Comparison of ENCODE assay signal across 9 mouse cellular contexts in genomic region chr4:129261196-129261595, GRCm38 (mm10). TPM values are rescaled to one million over a fixed set of nuclear protein-coding genes. Genes with fewer than 3 reads are reported as not detected.
A peak's percentile ranks its signal among the peaks of the same experiment; 100 is the strongest.
DNase-seq lines count a peak whose midpoint lies in the region; ATAC-seq and TF ChIP-seq lines count a peak whose summit lies in the region.
"Had no signal": no experiment of that assay in that cellular context is flagged by ENCODE, and none has a peak within 500 bp of the region (broad histone marks: within the 10 kb centered on the region; RNA-seq: fewer than 3 reads in every experiment).

Gene C77080 (minus strand): TSS chr4:129261404.

- H3K36me3 ChIP-seq in limb, embryonic 11.5 days (ENCODE audit: control insufficient read depth, insufficient read depth, low read length), result no peaks in the 10 kb centered on the region
- H3K36me3 ChIP-seq: lung, embryonic 15.5 days had no signal

- intact Hi-C loops in left cerebral cortex, adult 2 months (cut with DNase I), result loop anchor here (5.0 kb wide), 1 partner anchor 34 kb away; no protein-coding TSS in a partner anchor
- intact Hi-C loops in left cerebral cortex, postnatal 4 days (cut with DNase I), result no loop called here

- no peak within 1 kb of the TSS for H3K4me2 ChIP-seq in limb, embryonic 11.5 days (ENCODE audit: low read depth, severe bottlenecking)
- H3K4me2 ChIP-seq: lung, embryonic 15.5 days had no signal

- 33% methylated on average over 3 of the region's 4 CpGs for WGBS in cerebellum, adult 2 months
- WGBS in limb, embryonic 11.5 days, result 14% methylated on average over 3 of the region's 4 CpGs

- H3K9me3 ChIP-seq in limb, embryonic 11.5 days (ENCODE audit: control insufficient read depth, low read length), result no peaks in the 10 kb centered on the region
- H3K9me3 ChIP-seq: lung, embryonic 15.5 days had no signal

- H3K27ac ChIP-seq in cerebellum, adult 2 months (ENCODE audit: insufficient read depth, low read length), result no peak within 1 kb of the TSS
- H3K27ac ChIP-seq in left cerebral cortex, adult 2 months, result no peak within 1 kb of the TSS
- H3K27ac ChIP-seq in limb, embryonic 11.5 days (replicated peaks; ENCODE audit: low read depth, low read length), result no peak within 1 kb of the TSS
- H3K27ac ChIP-seq: lung, embryonic 15.5 days had no signal

- H3K9ac ChIP-seq in limb, embryonic 11.5 days (ENCODE audit: low read length), result peak within 1 kb of the TSS; percentile 19; the same call in 1 of the 2 replicates
- H3K9ac ChIP-seq: lung, embryonic 15.5 days had no signal

- peaks cover 23% of the 10 kb centered on the region for H3K4me1 ChIP-seq in cerebellum, adult 2 months (ENCODE audit: control insufficient read depth, insufficient read depth, low read length)
- H3K4me1 ChIP-seq in limb, embryonic 11.5 days (ENCODE audit: control insufficient read depth, insufficient read depth, low read length), result peaks cover 13% of the 10 kb centered on the region

- no peak for ATAC-seq in cerebellum, adult (ENCODE audit: insufficient number of reproducible peaks, low FRiP score, low TSS enrichment)
- ATAC-seq in limb, embryonic 11.5 days (ENCODE audit: insufficient number of reproducible peaks, low FRiP score, low TSS enrichment, low read depth), result no peak

- H3K4me3 ChIP-seq in cerebellum, adult 2 months (replicated peaks; ENCODE audit: insufficient read depth, low read depth, low read length), result no peak within 1 kb of the TSS
- no peak within 1 kb of the TSS for H3K4me3 ChIP-seq in left cerebral cortex, adult 2 months
- no peak within 1 kb of the TSS for H3K4me3 ChIP-seq in limb, embryonic 11.5 days (ENCODE audit: low read depth, low read length)
- H3K4me3 ChIP-seq: lung, embryonic 15.5 days had no signal

- TF ChIP-seq CTCF in cerebellum, adult 2 months (IDR thresholded peaks at IDR 0.05; ENCODE audit: borderline replicate concordance, insufficient read depth, low read depth, low read length), result no peak
- no peak for TF ChIP-seq CTCF in left cerebral cortex, adult 2 months (IDR thresholded peaks at IDR 0.05)

- H3K27me3 ChIP-seq in cerebellum, adult 2 months (ENCODE audit: control insufficient read depth, insufficient read depth, low read length), result no peaks in the 10 kb centered on the region
- no peaks in the 10 kb centered on the region for H3K27me3 ChIP-seq in limb, embryonic 11.5 days (ENCODE audit: control insufficient read depth, insufficient read depth, low read length)
- H3K27me3 ChIP-seq: lung, embryonic 15.5 days had no signal

- TF ChIP-seq POLR2A in cerebellum, adult 2 months (IDR thresholded peaks at IDR 0.05; ENCODE audit: borderline replicate concordance, insufficient read depth, low read length), result no peak

- DNase-seq in cerebellum, adult 2 months, result no peak
- DNase-seq in left cerebral cortex, adult 2 months (ENCODE audit: extremely low spot score in 1 of 2, low spot score in 2 of 2), result no peak
- DNase-seq in left cerebral cortex, postnatal 4 days, result no peak
- DNase-seq in adrenal gland, postnatal 14 days, result no peak
- DNase-seq in limb, embryonic 11.5 days (ENCODE audit: low spot score), result no peak
- DNase-seq in right cerebral cortex, postnatal 14 days, result no peak
- DNase-seq in natural killer cell, adult 2 months (ENCODE audit: low spot score in 2 of 2), result no peak

RNA-seq across cellular contexts. Expression of gene C77080, which starts in this region (rescaled TPM):
- polyA plus RNA-seq in cerebellum, adult 2 months (2012; rRNA removed), result 15.6 and 18.5 TPM in 2 replicates
- total RNA-seq in left cerebral cortex, adult 2 months (2021), result 10 to 100 TPM; 22.5 to 25.9 TPM
- total RNA-seq in left cerebral cortex, postnatal 4 days (2021), result 10 to 100 TPM in 1 of 2 experiments, 1 to 10 TPM in 1; 9.7 to 11.7 TPM
- 14.5 and 16.5 TPM in 2 replicates for total RNA-seq in adrenal gland, postnatal 14 days (2021)
- polyA plus RNA-seq in limb, embryonic 11.5 days (2014; fragmentation: Nextera tagmentation; extraction: Ambion mirVana), result 3.7 and 4.2 TPM in 2 replicates
